Mouse (Mus musculus): ENCODE results near the gene Rhoc. TPM values are rescaled to one million over a fixed set of nuclear protein-coding genes. Genes with fewer than 3 reads are reported as not detected.
"Not testable (repeated sequence)": the region's sequence is repeated elsewhere in the genome, so short reads cannot be mapped to it uniquely, and the experiment has no call there.

Rhoc gene
- polyA plus RNA-seq, 1 experiment from 2014 or later = 243 TPM

- Histone ChIP-seq H3K36me3 (peaks cover 70% of the 10 kb centered on the region), H3K4me1 (peaks cover 6% of the 10 kb centered on the region), H3K4me3 (no peak overlapping the region), H3K27me3 (ENCODE audit: insufficient read depth, poor library complexity, severe bottlenecking) (no peaks in the 10 kb centered on the region), H3K9me3 (no peaks in the 10 kb centered on the region), H3K27ac (no peak overlapping the region)
- peak; percentile 74 for DNase-seq (ENCODE audit: low spot score)
- WGBS = 92% methylated on average over 10 of the region's 10 CpGs
Observed at GRCm38 (mm10) chr3:104804312-104804711, 16.1 kb downstream of the Rhoc start.

DNA sequence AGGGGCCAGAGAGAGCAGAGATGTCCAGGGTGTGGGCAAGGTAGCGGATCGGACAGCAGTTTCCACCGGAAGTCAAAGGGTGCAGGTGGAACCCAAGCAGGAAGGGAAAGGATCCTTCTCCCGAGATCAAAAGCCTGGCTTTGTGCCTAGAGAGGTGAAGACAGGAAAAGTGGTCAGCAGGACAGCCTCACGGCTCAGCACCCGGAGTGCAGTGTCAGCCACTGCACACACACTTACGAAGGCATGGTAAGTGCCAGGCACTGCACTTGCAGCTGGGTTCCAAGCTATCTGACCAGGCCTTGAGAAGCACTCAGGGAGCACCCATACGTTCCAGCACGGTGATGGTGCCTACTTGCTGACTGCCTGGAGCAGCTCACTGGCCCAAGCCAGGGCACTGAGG, 17.4 kb downstream of the Rhoc start:
- WGBS = 53% methylated on average over 9 of the region's 9 CpGs
- H3K36me3 ChIP-seq = peaks cover 58% of the 10 kb centered on the region
- no peaks in the 10 kb centered on the region for H3K27me3 ChIP-seq (ENCODE audit: insufficient read depth, poor library complexity, severe bottlenecking)
- DNase-seq (ENCODE audit: low spot score) = peak; percentile 74
- H3K4me3 ChIP-seq = no peak overlapping the region
- peaks cover 6% of the 10 kb centered on the region for H3K4me1 ChIP-seq
- H3K27ac ChIP-seq = no peak overlapping the region; the same call in 1 of the 2 replicates
- H3K9me3 ChIP-seq = no peaks in the 10 kb centered on the region

- H3K4me1 ChIP-seq = peaks cover 17% of the 10 kb centered on the region
- no peak for DNase-seq (ENCODE audit: low spot score)
- no peak overlapping the region for H3K27ac ChIP-seq
- H3K9me3 ChIP-seq = no peaks in the 10 kb centered on the region
- 13% methylated on average over 3 of the region's 3 CpGs for WGBS
- H3K36me3 ChIP-seq = peaks cover 30% of the 10 kb centered on the region
- H3K4me3 ChIP-seq = no peak overlapping the region
- H3K27me3 ChIP-seq (ENCODE audit: insufficient read depth, poor library complexity, severe bottlenecking) = no peaks in the 10 kb centered on the region
Observed at GRCm38 (mm10) chr3:104811752-104812151, 23.6 kb downstream of the Rhoc start.

DNA sequence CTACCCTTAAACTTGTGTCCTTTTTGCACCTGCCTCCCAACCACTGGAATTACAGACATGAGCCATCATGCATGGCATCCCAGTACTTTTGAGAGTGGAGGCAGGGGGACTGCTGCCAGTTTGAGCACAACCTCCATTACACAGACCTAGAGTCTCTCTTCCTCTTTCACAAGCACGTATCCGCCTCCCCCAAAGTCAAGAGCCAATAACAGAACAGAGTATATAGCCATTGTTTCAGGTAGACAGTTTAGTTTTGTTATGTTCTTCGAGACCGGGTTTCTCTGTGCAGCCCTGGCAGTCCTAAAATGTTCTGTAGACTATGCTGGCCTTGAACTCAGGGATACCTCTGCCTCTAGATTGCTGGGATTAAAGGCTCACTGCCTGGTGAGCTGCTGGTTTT, 24.1 kb downstream of the Rhoc start:
- H3K27me3 ChIP-seq (ENCODE audit: insufficient read depth, poor library complexity, severe bottlenecking) = no peaks in the 10 kb centered on the region
- no peak overlapping the region for H3K4me3 ChIP-seq
- peak; percentile 45 for DNase-seq (ENCODE audit: low spot score)
- H3K4me1 ChIP-seq = peaks cover 22% of the 10 kb centered on the region
- peaks cover 27% of the 10 kb centered on the region for H3K36me3 ChIP-seq
- 82% methylated on average over 4 of the region's 4 CpGs for WGBS
- no peaks in the 10 kb centered on the region for H3K9me3 ChIP-seq
- no peak overlapping the region for H3K27ac ChIP-seq

DNA sequence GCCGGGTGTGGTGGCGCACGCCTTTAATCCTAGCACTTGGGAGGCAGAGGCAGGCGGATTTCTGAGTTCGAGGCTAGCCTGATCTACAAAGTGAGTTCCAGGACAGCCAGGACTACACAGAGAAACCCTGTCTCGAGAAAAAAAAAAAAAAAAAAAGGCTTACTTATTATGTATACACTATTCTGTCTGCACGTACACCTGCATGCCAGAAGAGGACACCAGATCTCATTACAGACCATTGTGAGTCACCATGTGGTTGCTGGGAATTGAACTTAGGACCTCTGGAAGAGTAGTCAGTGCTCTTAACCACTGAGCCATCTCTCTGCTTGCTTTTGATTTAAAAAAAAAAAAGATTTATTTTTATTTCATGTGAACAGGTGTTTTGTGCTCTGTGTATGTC, 25.1 kb downstream of the Rhoc start:
- Histone ChIP-seq H3K4me1 (peaks cover 26% of the 10 kb centered on the region), H3K36me3 (peaks cover 25% of the 10 kb centered on the region)
- not testable (repeated sequence) for H3K27ac ChIP-seq; H3K27me3 ChIP-seq (ENCODE audit: insufficient read depth, poor library complexity, severe bottlenecking); H3K9me3 ChIP-seq; DNase-seq (ENCODE audit: low spot score); H3K4me3 ChIP-seq
- 91% methylated on average over 7 of the region's 7 CpGs for WGBS

DNA sequence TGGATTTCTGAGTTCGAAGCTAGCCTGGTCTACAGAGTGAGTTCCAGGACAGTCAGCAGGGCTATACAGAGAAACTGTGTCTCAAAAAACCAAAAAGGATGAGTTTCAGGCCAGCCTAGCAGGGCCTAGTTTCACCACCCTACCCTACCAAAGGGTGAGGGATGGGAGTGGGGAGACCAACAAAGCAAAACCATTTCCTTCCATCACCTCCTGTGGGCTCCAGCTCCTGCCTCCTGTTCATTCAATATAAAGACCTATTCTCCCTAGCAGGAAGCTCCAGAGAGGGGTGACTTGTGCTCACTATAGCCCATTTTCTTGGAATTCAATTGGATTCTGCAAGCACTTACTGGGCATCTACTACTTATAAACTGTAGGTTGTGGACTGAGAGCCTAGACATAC, 26.6 kb downstream of the Rhoc start:
- Histone ChIP-seq H3K27ac (no peak overlapping the region), H3K9me3 (no peaks in the 10 kb centered on the region), H3K36me3 (peaks cover 25% of the 10 kb centered on the region), H3K4me3 (no peak overlapping the region), H3K27me3 (ENCODE audit: insufficient read depth, poor library complexity, severe bottlenecking) (no peaks in the 10 kb centered on the region), H3K4me1 (peaks cover 41% of the 10 kb centered on the region)
- WGBS = 95% methylated on average over 1 of the region's 1 CpGs
- DNase-seq (ENCODE audit: low spot score) = no peak

GRCm38 (mm10) chr3:104815346-104815745, 27.2 kb downstream of the Rhoc start:
- 95% methylated on average over 2 of the region's 2 CpGs for WGBS
- DNase-seq (ENCODE audit: low spot score) = no peak
- no peaks in the 10 kb centered on the region for H3K9me3 ChIP-seq
- H3K4me1 ChIP-seq = peaks cover 47% of the 10 kb centered on the region
- H3K4me3 ChIP-seq = no peak overlapping the region
- no peak overlapping the region for H3K27ac ChIP-seq
- peaks cover 25% of the 10 kb centered on the region for H3K36me3 ChIP-seq
- H3K27me3 ChIP-seq (ENCODE audit: insufficient read depth, poor library complexity, severe bottlenecking) = no peaks in the 10 kb centered on the region

- no peaks in the 10 kb centered on the region for H3K27me3 ChIP-seq (ENCODE audit: insufficient read depth, poor library complexity, severe bottlenecking)
- H3K4me1 ChIP-seq = peaks cover 47% of the 10 kb centered on the region
- DNase-seq (ENCODE audit: low spot score) = peak; percentile 68
- no peak overlapping the region for H3K4me3 ChIP-seq
- peaks cover 25% of the 10 kb centered on the region for H3K36me3 ChIP-seq
- WGBS = 95% methylated on average over 7 of the region's 7 CpGs
- H3K9me3 ChIP-seq = no peaks in the 10 kb centered on the region
- H3K27ac ChIP-seq = no peak overlapping the region
Observed at GRCm38 (mm10) chr3:104816130-104816529, 28.0 kb downstream of the Rhoc start.

DNA sequence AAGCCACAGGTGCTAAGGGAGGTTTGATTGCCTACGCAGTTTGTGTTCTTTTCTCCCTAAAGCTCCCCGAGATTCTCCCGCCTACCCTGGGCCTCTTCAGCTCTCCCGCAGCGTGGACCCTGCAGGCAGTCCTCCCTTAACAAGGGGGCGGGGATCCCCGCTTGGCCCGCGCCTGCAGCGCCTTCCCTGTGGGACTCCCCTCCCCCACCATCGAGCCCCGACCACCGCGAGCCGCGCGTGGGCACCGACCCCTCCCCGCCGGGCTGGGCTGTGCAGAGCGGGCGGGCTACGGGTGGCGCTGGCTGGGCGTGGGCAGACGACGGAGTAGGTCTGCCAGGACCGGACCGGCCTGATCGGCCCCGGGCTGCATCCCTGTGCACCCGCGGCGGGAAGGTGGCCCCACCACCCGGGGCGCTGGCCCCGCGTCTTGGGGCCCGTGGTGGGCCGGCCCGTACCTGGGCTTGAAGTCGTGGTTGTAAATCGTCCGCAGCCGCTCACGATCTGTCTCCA, 29.4 kb downstream of the Rhoc start:
- Histone ChIP-seq H3K27me3 (ENCODE audit: insufficient read depth, poor library complexity, severe bottlenecking) (no peaks in the 10 kb centered on the region), H3K4me3 (peak overlapping the region; percentile 98), H3K36me3 (peaks cover 33% of the 10 kb centered on the region), H3K27ac (peak overlapping the region; percentile 98), H3K9me3 (no peaks in the 10 kb centered on the region), H3K4me1 (peaks cover 42% of the 10 kb centered on the region)
- WGBS = under 1% methylated on average over 46 of the region's 46 CpGs
- peak; percentile 87 for DNase-seq (ENCODE audit: low spot score)

DNA sequence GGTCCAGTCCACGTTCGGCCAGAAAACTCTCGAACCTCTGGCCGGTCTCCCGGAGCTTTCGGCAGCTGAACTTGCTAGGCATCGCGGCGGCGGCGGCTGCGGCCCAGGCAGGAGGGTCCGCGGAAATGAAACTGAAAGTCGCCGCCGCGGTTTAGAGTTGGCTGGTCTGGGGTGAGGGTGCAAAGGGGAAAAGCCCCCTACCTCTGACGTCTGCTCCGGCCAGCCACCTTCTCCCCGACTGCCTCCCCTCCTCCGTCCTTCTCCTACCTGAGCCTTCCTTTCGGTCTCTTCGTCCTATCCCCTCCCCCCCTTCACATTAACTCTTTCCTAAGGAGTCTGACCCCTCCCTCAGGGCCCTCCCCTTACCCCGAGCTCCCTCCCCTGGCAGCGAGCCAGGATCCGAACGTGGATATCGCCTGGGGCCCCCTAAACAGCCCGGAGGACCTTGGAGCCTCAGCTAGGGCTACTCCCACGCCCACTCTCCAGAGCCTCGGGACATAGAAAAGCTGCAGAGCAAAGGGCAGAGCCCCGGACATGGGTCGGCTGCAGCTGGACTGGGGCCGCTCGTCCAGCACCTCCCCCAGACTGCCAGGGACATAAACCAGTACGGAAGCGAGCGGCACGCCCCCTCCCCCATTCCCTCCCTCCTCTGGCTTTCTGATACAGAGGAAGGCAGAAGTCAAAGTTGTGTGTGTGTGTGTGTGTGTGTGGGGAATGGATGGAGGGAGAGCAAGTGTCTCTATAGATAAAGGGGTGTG, 30.0 kb downstream of the Rhoc start, which contains the start of gene Mov10:
Gene Mov10, minus strand, starts transcription at position 573 of the 758 bp plus-strand sequence.
- Histone ChIP-seq H3K36me3 (peaks cover 35% of the 10 kb centered on the region), H3K9me3 (no peaks in the 10 kb centered on the region), H3K4me1 (peaks cover 42% of the 10 kb centered on the region), H3K27ac (peak within 1 kb of the TSS; percentile 98), H3K27me3 (ENCODE audit: insufficient read depth, poor library complexity, severe bottlenecking) (no peaks in the 10 kb centered on the region), H3K4me3 (peak within 1 kb of the TSS; percentile 98)
- under 1% methylated on average over 40 of the region's 40 CpGs for WGBS
- DNase-seq (ENCODE audit: low spot score) = peak; percentile 95

DNA sequence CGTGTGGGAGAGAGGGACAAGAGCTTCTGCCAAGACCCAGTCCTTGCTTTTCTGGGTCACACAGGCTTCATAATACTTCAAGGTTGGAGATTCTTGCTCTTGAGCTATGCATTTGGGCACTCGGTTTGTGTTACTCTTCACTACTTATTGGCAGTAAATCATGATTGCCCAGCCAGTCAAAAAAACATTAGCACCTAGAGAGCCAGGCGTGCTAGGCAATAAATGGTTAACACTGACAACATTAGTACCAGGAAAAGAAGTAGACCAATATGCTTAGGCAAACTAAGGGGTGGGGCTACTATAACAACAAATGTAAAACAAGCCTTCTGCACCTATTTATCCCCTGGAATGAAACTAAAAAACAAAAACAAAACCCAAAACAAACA, 30.6 kb downstream of the Rhoc start:
- peak overlapping the region; percentile 98 for H3K4me3 ChIP-seq
- WGBS = 5% methylated on average over 3 of the region's 3 CpGs
- peaks cover 42% of the 10 kb centered on the region for H3K4me1 ChIP-seq
- H3K9me3 ChIP-seq = no peaks in the 10 kb centered on the region
- no peak for DNase-seq (ENCODE audit: low spot score)
- peaks cover 29% of the 10 kb centered on the region for H3K36me3 ChIP-seq
- peak overlapping the region; percentile 98 for H3K27ac ChIP-seq
- H3K27me3 ChIP-seq (ENCODE audit: insufficient read depth, poor library complexity, severe bottlenecking) = no peaks in the 10 kb centered on the region

DNA sequence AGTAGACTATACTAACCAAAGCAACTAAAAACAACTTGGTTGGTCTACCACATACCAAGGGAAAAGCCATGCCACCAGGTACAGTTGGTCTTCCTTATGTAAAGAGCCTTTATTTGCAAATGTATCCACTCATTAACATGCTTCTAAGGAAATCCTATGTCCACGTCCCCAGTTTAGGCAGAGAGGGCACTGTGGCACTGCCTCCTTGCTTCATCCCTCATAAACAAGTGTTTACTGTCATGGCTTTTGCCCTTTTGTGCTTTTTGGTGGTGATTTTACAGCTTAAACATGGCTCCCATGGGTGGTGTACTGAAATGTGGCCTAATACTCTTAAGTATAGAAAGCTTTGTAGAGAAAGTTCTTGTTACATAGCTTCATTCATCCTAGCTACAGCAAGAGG, 32.3 kb downstream of the Rhoc start:
- Histone ChIP-seq H3K27me3 (ENCODE audit: insufficient read depth, poor library complexity, severe bottlenecking) (no peaks in the 10 kb centered on the region), H3K4me3 (no peak overlapping the region), H3K36me3 (peaks cover 21% of the 10 kb centered on the region), H3K9me3 (no peaks in the 10 kb centered on the region), H3K27ac (no peak overlapping the region), H3K4me1 (peaks cover 38% of the 10 kb centered on the region)
- DNase-seq (ENCODE audit: low spot score) = no peak
- 65% methylated on average over 1 of the region's 1 CpGs for WGBS

GRCm38 (mm10) chr3:104822413-104822812, 34.2 kb downstream of the Rhoc start:
- Histone ChIP-seq H3K27ac (no peak overlapping the region), H3K36me3 (peaks cover 27% of the 10 kb centered on the region), H3K27me3 (ENCODE audit: insufficient read depth, poor library complexity, severe bottlenecking) (no peaks in the 10 kb centered on the region), H3K4me3 (no peak overlapping the region), H3K9me3 (no peaks in the 10 kb centered on the region), H3K4me1 (peaks cover 23% of the 10 kb centered on the region)
- WGBS = 89% methylated on average over 3 of the region's 3 CpGs
- no peak for DNase-seq (ENCODE audit: low spot score)

Measured in heart, embryonic 10.5 days (tissue).